Mouse (Mus musculus) ES-CJ7 (cell line): ENCODE data around the gene Itih1.

ENCODE experiments used
- DNase-seq: peaks from one replicate; pipeline ENCODE4 v3.0.0; 2011; ENCODE audit warnings: low read depth, low spot score

The Itih1 gene

GRCm38 (mm10) chr14:30943038-30943437 lies at the start of gene Itih1:
Itih1 (minus strand) TSS chr14:30943289.
- no peak for DNase-seq

- no peak for DNase-seq
Measured at GRCm38 (mm10) chr14:30976222-30976621, 33.1 kb upstream of the Itih1 start.

- no peak for DNase-seq
Measured at GRCm38 (mm10) chr14:30974204-30974603, 31.1 kb upstream of the Itih1 start.

- DNase-seq, result no peak
Measured at GRCm38 (mm10) chr14:30960366-30960765, 17.3 kb upstream of the Itih1 start.

GRCm38 (mm10) chr14:30959031-30959430 lies 15.9 kb upstream of the Itih1 start:
- DNase-seq, result no peak

- no peak for DNase-seq
Measured at GRCm38 (mm10) chr14:30958517-30958916, 15.4 kb upstream of the Itih1 start.

GRCm38 (mm10) chr14:30951154-30951825 lies 8.2 kb upstream of the Itih1 start, which contains the start of gene Nek4:
Nek4 (plus strand) TSS chr14:30951377.
- peak; percentile 98 for DNase-seq

- DNase-seq, result no peak
Measured at GRCm38 (mm10) chr14:30949986-30950385, 6.9 kb upstream of the Itih1 start.

GRCm38 (mm10) chr14:30944745-30945144 lies 1.7 kb upstream of the Itih1 start:
- DNase-seq, result no peak

GRCm38 (mm10) chr14:30943860-30944674 lies 978 bp upstream of the Itih1 start:
- peak; percentile 59 for DNase-seq

- DNase-seq, result no peak
Measured at GRCm38 (mm10) chr14:30942254-30942653, 835 bp downstream of the Itih1 start.

- DNase-seq, result no peak
Measured at GRCm38 (mm10) chr14:30933351-30933750, 9.7 kb downstream of the Itih1 start.

- no peak for DNase-seq
Measured at GRCm38 (mm10) chr14:30930386-30930785, 12.7 kb downstream of the Itih1 start.

GRCm38 (mm10) chr14:30925492-30925891 lies 17.6 kb downstream of the Itih1 start:
- no peak for DNase-seq

GRCm38 (mm10) chr14:30923375-30924105 lies 19.5 kb downstream of the Itih1 start, which contains the start of gene Itih3:
Itih3 (minus strand) TSS chr14:30923760.
- no peak for DNase-seq

GRCm38 (mm10) chr14:30922053-30922670 lies 20.9 kb downstream of the Itih1 start:
- DNase-seq, result no peak

GRCm38 (mm10) chr14:30916516-30916915 lies 26.6 kb downstream of the Itih1 start:
- DNase-seq, result no peak

GRCm38 (mm10) chr14:30913404-30913803 lies 29.7 kb downstream of the Itih1 start:
- DNase-seq, result no peak

GRCm38 (mm10) chr14:30912641-30913040 lies 30.4 kb downstream of the Itih1 start:
- DNase-seq, result no peak

GRCm38 (mm10) chr14:30911141-30911540 lies 31.9 kb downstream of the Itih1 start:
- DNase-seq, result no peak

- DNase-seq, result no peak
Measured at GRCm38 (mm10) chr14:30907814-30908265, 35.2 kb downstream of the Itih1 start.

GRCm38 (mm10) chr14:30906001-30906400 lies 37.1 kb downstream of the Itih1 start:
- DNase-seq, result no peak
